Mouse (Mus musculus): Measurements from ENCODE around the gene Hmgcs2. TPM values are rescaled to one million over a fixed set of nuclear protein-coding genes. Genes with fewer than 3 reads are reported as not detected.

Hmgcs2 gene
- polyA plus RNA-seq, 1 experiment from 2014 or later, result 5.6 TPM

GRCm38 (mm10) chr3:98291044-98291443 lies 10.8 kb downstream of the Hmgcs2 start:
- Histone ChIP-seq H3K27ac (no peak overlapping the region), H3K9me3 (no peaks in the 10 kb centered on the region), H3K4me3 (no peak overlapping the region), H3K36me3 (no peaks in the 10 kb centered on the region), H3K4me1 (no peaks in the 10 kb centered on the region), H3K27me3 (ENCODE audit: insufficient read depth, poor library complexity, severe bottlenecking) (no peaks in the 10 kb centered on the region)
- 86% methylated on average over 9 of the region's 9 CpGs for WGBS
- no peak for DNase-seq (ENCODE audit: low spot score)

GRCm38 (mm10) chr3:98295965-98296364 lies 15.7 kb downstream of the Hmgcs2 start:
- no peak overlapping the region for H3K27ac ChIP-seq
- WGBS, result 61% methylated on average over 10 of the region's 10 CpGs
- H3K9me3 ChIP-seq, result no peaks in the 10 kb centered on the region
- no peak for DNase-seq (ENCODE audit: low spot score)
- no peaks in the 10 kb centered on the region for H3K27me3 ChIP-seq (ENCODE audit: insufficient read depth, poor library complexity, severe bottlenecking)
- H3K4me3 ChIP-seq, result no peak overlapping the region
- no peaks in the 10 kb centered on the region for H3K4me1 ChIP-seq
- no peaks in the 10 kb centered on the region for H3K36me3 ChIP-seq

- no peaks in the 10 kb centered on the region for H3K9me3 ChIP-seq
- WGBS, result 89% methylated on average over 1 of the region's 1 CpGs
- H3K27ac ChIP-seq, result no peak overlapping the region
Observed at GRCm38 (mm10) chr3:98299391-98300100, 19.3 kb downstream of the Hmgcs2 start.

GRCm38 (mm10) chr3:98300266-98300665 lies 20.0 kb downstream of the Hmgcs2 start:
- Histone ChIP-seq H3K4me3 (no peak overlapping the region), H3K36me3 (no peaks in the 10 kb centered on the region), H3K9me3 (no peaks in the 10 kb centered on the region), H3K4me1 (no peaks in the 10 kb centered on the region), H3K27me3 (ENCODE audit: insufficient read depth, poor library complexity, severe bottlenecking) (no peaks in the 10 kb centered on the region), H3K27ac (no peak overlapping the region)
- 86% methylated on average over 4 of the region's 4 CpGs for WGBS
- DNase-seq (ENCODE audit: low spot score), result no peak

More at GRCm38 (mm10) chr3:98299391-98300100, 19.3 kb downstream of the Hmgcs2 start:
- DNase-seq (ENCODE audit: low spot score), result no peak
- Histone ChIP-seq H3K4me1 (no peaks in the 10 kb centered on the region), H3K4me3 (no peak overlapping the region), H3K36me3 (no peaks in the 10 kb centered on the region), H3K27me3 (ENCODE audit: insufficient read depth, poor library complexity, severe bottlenecking) (no peaks in the 10 kb centered on the region)

GRCm38 (mm10) chr3:98301761-98302160 lies 21.5 kb downstream of the Hmgcs2 start:
- no peaks in the 10 kb centered on the region for H3K4me1 ChIP-seq
- H3K27ac ChIP-seq, result no peak overlapping the region
- no peaks in the 10 kb centered on the region for H3K36me3 ChIP-seq
- H3K9me3 ChIP-seq, result no peaks in the 10 kb centered on the region
- H3K27me3 ChIP-seq (ENCODE audit: insufficient read depth, poor library complexity, severe bottlenecking), result no peaks in the 10 kb centered on the region
- 88% methylated on average over 3 of the region's 3 CpGs for WGBS
- DNase-seq (ENCODE audit: low spot score), result no peak
- no peak overlapping the region for H3K4me3 ChIP-seq

GRCm38 (mm10) chr3:98308606-98309005 lies 28.4 kb downstream of the Hmgcs2 start:
- no peak overlapping the region for H3K27ac ChIP-seq

GRCm38 (mm10) chr3:98310456-98310855 lies 30.2 kb downstream of the Hmgcs2 start:
- no peak overlapping the region for H3K4me3 ChIP-seq
- no peaks in the 10 kb centered on the region for H3K27me3 ChIP-seq (ENCODE audit: insufficient read depth, poor library complexity, severe bottlenecking)
- 80% methylated on average over 1 of the region's 1 CpGs for WGBS
- H3K9me3 ChIP-seq, result no peaks in the 10 kb centered on the region
- peaks cover 15% of the 10 kb centered on the region; the same call in 1 of the 2 replicates for H3K36me3 ChIP-seq
- H3K27ac ChIP-seq, result no peak overlapping the region
- H3K4me1 ChIP-seq, result no peaks in the 10 kb centered on the region
- DNase-seq (ENCODE audit: low spot score), result no peak

More at GRCm38 (mm10) chr3:98308606-98309005, 28.4 kb downstream of the Hmgcs2 start:
- Histone ChIP-seq H3K9me3 (no peaks in the 10 kb centered on the region), H3K36me3 (0 out of 2 replicates have a peak, but pooled peaks cover 4% of the 10 kb centered on the region), H3K4me1 (no peaks in the 10 kb centered on the region), H3K27me3 (ENCODE audit: insufficient read depth, poor library complexity, severe bottlenecking) (no peaks in the 10 kb centered on the region), H3K4me3 (no peak overlapping the region)
- 76% methylated on average over 6 of the region's 6 CpGs for WGBS
- no peak for DNase-seq (ENCODE audit: low spot score)

- no peak overlapping the region for H3K4me3 ChIP-seq
- no peaks in the 10 kb centered on the region for H3K4me1 ChIP-seq
- H3K36me3 ChIP-seq, result peaks cover 23% of the 10 kb centered on the region; the same call in 1 of the 2 replicates
- WGBS, result 36% methylated on average over 7 of the region's 7 CpGs
- no peaks in the 10 kb centered on the region for H3K9me3 ChIP-seq
- DNase-seq (ENCODE audit: low spot score), result peak; percentile 80
- H3K27ac ChIP-seq, result no peak overlapping the region
- no peaks in the 10 kb centered on the region for H3K27me3 ChIP-seq (ENCODE audit: insufficient read depth, poor library complexity, severe bottlenecking)
Observed at GRCm38 (mm10) chr3:98312867-98313266, 32.6 kb downstream of the Hmgcs2 start.

GRCm38 (mm10) chr3:98313294-98314155 lies 33.3 kb downstream of the Hmgcs2 start:
- H3K4me3 ChIP-seq, result no peak overlapping the region
- H3K9me3 ChIP-seq, result no peaks in the 10 kb centered on the region
- peaks cover 5% of the 10 kb centered on the region; the same call in 1 of the 2 replicates for H3K4me1 ChIP-seq
- no peak overlapping the region for H3K27ac ChIP-seq
- H3K36me3 ChIP-seq, result peaks cover 28% of the 10 kb centered on the region; the same call in 1 of the 2 replicates
- no peak for DNase-seq (ENCODE audit: low spot score)
- WGBS, result 83% methylated on average over 9 of the region's 9 CpGs
- no peaks in the 10 kb centered on the region for H3K27me3 ChIP-seq (ENCODE audit: insufficient read depth, poor library complexity, severe bottlenecking)

GRCm38 (mm10) chr3:98315181-98315580 lies 34.9 kb downstream of the Hmgcs2 start:
- no peak overlapping the region for H3K4me3 ChIP-seq
- peaks cover 15% of the 10 kb centered on the region; the same call in 1 of the 2 replicates for H3K4me1 ChIP-seq
- DNase-seq (ENCODE audit: low spot score), result no peak
- peaks cover 38% of the 10 kb centered on the region for H3K36me3 ChIP-seq
- no peaks in the 10 kb centered on the region for H3K9me3 ChIP-seq
- no peak overlapping the region for H3K27ac ChIP-seq
- H3K27me3 ChIP-seq (ENCODE audit: insufficient read depth, poor library complexity, severe bottlenecking), result no peaks in the 10 kb centered on the region
- WGBS, result 77% methylated on average over 2 of the region's 2 CpGs

GRCm38 (mm10) chr3:98317143-98317542 lies 36.9 kb downstream of the Hmgcs2 start:
- Histone ChIP-seq H3K36me3 (peaks cover 51% of the 10 kb centered on the region), H3K27me3 (ENCODE audit: insufficient read depth, poor library complexity, severe bottlenecking) (no peaks in the 10 kb centered on the region), H3K27ac (no peak overlapping the region), H3K4me1 (peaks cover 15% of the 10 kb centered on the region; the same call in 1 of the 2 replicates), H3K9me3 (no peaks in the 10 kb centered on the region), H3K4me3 (no peak overlapping the region)
- no peak for DNase-seq (ENCODE audit: low spot score)
- WGBS, result 74% methylated on average over 3 of the region's 3 CpGs

GRCm38 (mm10) chr3:98319190-98319589 lies 39.0 kb downstream of the Hmgcs2 start:
- Histone ChIP-seq H3K4me1 (peaks cover 15% of the 10 kb centered on the region; the same call in 1 of the 2 replicates), H3K9me3 (no peaks in the 10 kb centered on the region), H3K36me3 (peaks cover 60% of the 10 kb centered on the region), H3K4me3 (no peak overlapping the region), H3K27me3 (ENCODE audit: insufficient read depth, poor library complexity, severe bottlenecking) (no peaks in the 10 kb centered on the region), H3K27ac (no peak overlapping the region)
- no peak for DNase-seq (ENCODE audit: low spot score)
- 84% methylated on average over 2 of the region's 2 CpGs for WGBS

- no peaks in the 10 kb centered on the region for H3K9me3 ChIP-seq
- DNase-seq (ENCODE audit: low spot score), result no peak
- H3K27me3 ChIP-seq (ENCODE audit: insufficient read depth, poor library complexity, severe bottlenecking), result no peaks in the 10 kb centered on the region
- 93% methylated on average over 5 of the region's 5 CpGs for WGBS
- H3K27ac ChIP-seq, result no peak overlapping the region
- H3K36me3 ChIP-seq, result peaks cover 75% of the 10 kb centered on the region
- no peak overlapping the region for H3K4me3 ChIP-seq
- H3K4me1 ChIP-seq, result peaks cover 15% of the 10 kb centered on the region; the same call in 1 of the 2 replicates
Observed at GRCm38 (mm10) chr3:98322209-98322608, 42.0 kb downstream of the Hmgcs2 start.

Measured in heart, embryonic 10.5 days (tissue).